Mouse (Mus musculus) embryo, embryonic 10.5 days (tissue): ENCODE results near the gene Zfp947.
"Not testable (repeated sequence)": the region's sequence is repeated elsewhere in the genome, so short reads cannot be mapped to it uniquely, and the experiment has no call there.

ENCODE experiments used
- DNase-seq: peaks from one replicate; pipeline ENCODE4 v3.0.0-alpha.2; 2015; ENCODE audit warnings: low spot score

Zfp947 gene

DNA sequence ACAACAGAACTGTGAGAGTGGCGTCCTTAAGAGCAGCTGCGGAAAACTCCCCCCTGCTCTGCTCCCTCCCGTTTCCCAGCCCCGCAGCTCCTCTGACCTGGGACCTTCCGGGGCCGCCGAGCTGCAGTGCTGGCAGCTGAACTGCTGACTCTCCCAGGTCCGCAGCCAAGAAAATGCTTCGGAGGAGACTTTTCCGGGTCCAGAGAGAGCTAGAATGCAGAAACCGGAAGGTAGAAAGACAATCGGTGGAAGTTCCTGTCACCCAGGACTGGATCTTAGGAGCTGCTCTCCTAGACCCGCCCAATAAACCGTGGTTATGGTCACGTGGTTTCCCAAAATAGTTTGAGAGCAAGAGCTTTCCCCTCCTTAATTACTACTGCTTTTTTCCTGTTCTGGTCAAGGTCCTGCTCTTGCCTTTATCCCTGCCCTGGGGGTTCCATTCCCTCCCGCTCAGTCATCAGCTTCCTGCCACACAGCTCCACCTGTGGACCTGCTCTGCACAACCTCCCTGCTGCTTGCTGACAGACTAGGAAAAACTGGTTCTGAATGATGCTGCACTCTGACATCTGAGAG is at the start of gene Zfp947:
TSS of gene Zfp947 (minus strand) at position 469 of the 573 bp plus-strand sequence.
- DNase-seq = peak; percentile 65

DNA sequence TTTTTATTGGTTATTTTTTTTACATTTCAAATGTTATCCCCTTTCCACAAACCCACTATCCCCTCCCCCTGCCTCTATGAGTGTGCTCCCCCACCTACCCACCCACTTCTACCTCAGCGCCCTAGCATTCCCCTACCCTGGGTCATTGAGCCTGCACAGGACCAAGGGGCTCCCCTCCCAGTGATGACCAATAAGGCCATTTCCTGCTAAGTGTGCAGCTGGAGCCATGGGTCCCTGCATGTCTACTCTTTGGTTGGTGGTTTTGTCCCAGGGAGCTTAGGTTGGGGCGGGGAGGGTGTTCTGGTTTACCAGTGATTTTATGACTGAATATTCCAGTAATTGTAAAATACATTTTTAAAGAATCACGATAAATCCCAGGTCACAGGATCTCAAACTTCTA is 686 bp downstream of the Zfp947 start:
- not testable (repeated sequence) for DNase-seq

DNA sequence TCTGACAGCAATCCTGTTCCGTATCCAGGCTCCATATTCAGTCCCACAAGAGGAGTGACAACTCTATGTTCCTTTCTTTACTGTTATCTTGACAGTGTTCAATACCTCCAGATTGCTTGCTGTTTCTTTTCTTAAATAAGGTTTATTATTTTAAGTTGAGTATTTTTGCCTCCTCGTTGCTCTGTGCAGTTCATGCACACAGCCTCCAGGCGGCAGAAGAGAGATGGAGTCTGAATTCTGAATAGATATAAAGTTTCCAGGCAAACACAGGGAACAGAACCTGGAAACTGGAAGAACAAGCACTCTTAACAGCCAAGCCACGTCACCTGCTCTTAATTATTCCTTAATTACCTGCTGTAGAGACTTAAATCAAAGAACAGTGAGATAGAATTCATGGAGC is 12.0 kb downstream of the Zfp947 start:
- not testable (repeated sequence) for DNase-seq

DNA sequence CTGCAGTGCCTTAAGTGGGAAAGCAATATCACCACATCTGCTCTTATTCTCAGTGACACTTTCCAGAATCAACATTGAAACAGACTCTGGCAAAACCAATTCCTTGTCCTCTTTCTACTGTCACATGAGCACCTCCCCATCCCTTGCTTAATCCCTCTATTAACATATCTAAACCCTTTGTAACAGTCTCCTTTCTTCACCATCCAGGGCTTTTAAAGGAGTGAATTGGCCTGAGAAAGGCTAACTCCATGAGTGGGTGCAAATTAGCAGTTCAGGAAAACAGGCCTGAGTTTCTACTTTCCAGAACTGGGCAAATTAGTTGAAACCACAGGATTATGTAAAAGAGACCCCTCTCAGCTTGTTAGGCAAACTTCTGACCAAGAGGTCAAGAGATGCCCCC is 47.2 kb downstream of the Zfp947 start:
- DNase-seq = no peak
